In genomic region chr3:81326866-81327265, GRCm38 (mm10) we compare ENCODE assay signal across 20 mouse cellular contexts.
A peak's percentile ranks its signal among the peaks of the same experiment; 100 is the strongest.
DNase-seq lines count a peak whose midpoint lies in the region; TF ChIP-seq lines count a peak whose summit lies in the region.
"Had no signal": no experiment of that assay in that cellular context is flagged by ENCODE, and none has a peak within 500 bp of the region (broad histone marks: within the 10 kb centered on the region; RNA-seq: fewer than 3 reads in every experiment).

No protein-coding gene starts in this region.

- TF ChIP-seq CTCF in C2C12 (IDR thresholded peaks at IDR 0.05; ENCODE audit: control insufficient read depth, insufficient read depth, insufficient read length) = no peak

- H3ac ChIP-seq in C2C12 (ENCODE audit: control insufficient read depth, insufficient read length, low read depth) (no peak overlapping the region), myocyte (ENCODE audit: control insufficient read depth, insufficient read length) (no peak overlapping the region)

- DNase-seq in NIH3T3 (ENCODE audit: low read depth) = peak; percentile 27
- DNase-seq in kidney, adult 8-10 months = no peak
- no peak for DNase-seq in gastrocnemius, adult 8-10 months (ENCODE audit: low spot score in 2 of 2)
- no peak for DNase-seq in cerebellum, postnatal 10 days
- DNase-seq: adrenal gland, adult 2 months; adrenal gland, postnatal 10 days; adrenal gland, postnatal 25 days; B cell, adult 2 months; cerebellum, adult 11 months; cerebellum, adult 18-20 months; cerebellum, adult 8-10 months; cerebellum, adult 9-11 months; cerebellum, postnatal 25 days had no signal

- no peaks in the 10 kb centered on the region for H3K79me3 ChIP-seq in C2C12 (ENCODE audit: low read depth)

- H3K4me2 ChIP-seq in myocyte (ENCODE audit: low read depth) = no peak overlapping the region
- H3K4me2 ChIP-seq: embryonic facial prominence, embryonic 12.5 days; forebrain, embryonic 12.5 days had no signal

- H3K27me3 ChIP-seq in C2C12 (ENCODE audit: control insufficient read depth, insufficient read depth, insufficient read length) (no peaks in the 10 kb centered on the region), myocyte (ENCODE audit: control insufficient read depth, insufficient read depth, insufficient read length) (no peaks in the 10 kb centered on the region)
- H3K27me3 ChIP-seq: embryonic facial prominence, embryonic 12.5 days; forebrain, embryonic 12.5 days had no signal

- H3K36me3 ChIP-seq in C2C12 (ENCODE audit: control insufficient read depth, insufficient read depth) (no peaks in the 10 kb centered on the region), myocyte (ENCODE audit: control insufficient read depth, insufficient read depth) (no peaks in the 10 kb centered on the region)
- H3K36me3 ChIP-seq: embryonic facial prominence, embryonic 10.5 days; embryonic facial prominence, embryonic 12.5 days; forebrain, embryonic 10.5 days; forebrain, embryonic 12.5 days had no signal

- no peak for TF ChIP-seq POLR2A in myocyte (IDR thresholded peaks at IDR 0.05; ENCODE audit: insufficient read length, low read depth)

- no peaks in the 10 kb centered on the region for H3K79me2 ChIP-seq in C2C12 (ENCODE audit: control insufficient read depth, insufficient read depth)
- no peaks in the 10 kb centered on the region for H3K79me2 ChIP-seq in myocyte (ENCODE audit: control insufficient read depth, insufficient read depth)

- H3K4me3 ChIP-seq in C2C12 (ENCODE audit: insufficient read depth, poor library complexity, severe bottlenecking) = no peak overlapping the region
- H3K4me3 ChIP-seq in myocyte = no peak overlapping the region
- H3K4me3 ChIP-seq: embryonic facial prominence, embryonic 10.5 days; embryonic facial prominence, embryonic 12.5 days; erythroblast, embryonic 14.5 days; forebrain, embryonic 10.5 days; forebrain, embryonic 12.5 days had no signal

TF ChIP-seq in C2C12, 6 proteins besides CTCF, POLR2A, EP300 and RAD21:
- TF ChIP-seq CEBPB (IDR thresholded peaks at IDR 0.05; ENCODE audit: low read depth) (no peak), MYOD1 (IDR thresholded peaks at IDR 0.05; ENCODE audit: control insufficient read depth, insufficient read length, low read depth) (no peak), FOSL1 (IDR thresholded peaks at IDR 0.05; ENCODE audit: insufficient read depth, low read length, poor library complexity, severe bottlenecking) (no peak), MYOG (IDR thresholded peaks at IDR 0.05; ENCODE audit: control insufficient read depth, extremely low read depth, insufficient read length) (no peak), USF1 (IDR thresholded peaks at IDR 0.05; ENCODE audit: low read depth) (peak; percentile 47)

TF ChIP-seq in myocyte, 11 proteins besides CTCF, POLR2A, EP300 and RAD21:
- TF ChIP-seq TCF12 (IDR thresholded peaks at IDR 0.05; ENCODE audit: insufficient read depth, poor library complexity, severe bottlenecking) (no peak), USF1 (IDR thresholded peaks at IDR 0.05; ENCODE audit: low read depth) (peak; percentile 52), POLR2AphosphoS2 (IDR thresholded peaks at IDR 0.05; ENCODE audit: insufficient read length, low read depth) (no peak)
